Mouse (Mus musculus): ENCODE measurements around the gene Tram2.

GRCm38 (mm10) chr1:21124713-21125336 lies 45.8 kb upstream of the Tram2 start:
- no peak for TF ChIP-seq MAZ (IDR thresholded peaks at IDR 0.05; ENCODE audit: low read depth, low read length)
- no peak for TF ChIP-seq GATA1 (IDR thresholded peaks at IDR 0.05; ENCODE audit: low read depth, low read length)
- no peak for TF ChIP-seq CTCF (IDR thresholded peaks at IDR 0.05 in 2 of 3, conservative IDR thresholded peaks at IDR 0.05 in 1 of 3; ENCODE audit: control insufficient read depth in 1 of 3, insufficient read depth in 1 of 3, low read depth in 2 of 3, low read length in 3 of 3, poor library complexity in 1 of 3, severe bottlenecking in 1 of 3)
- TF ChIP-seq KAT2A (conservative IDR thresholded peaks at IDR 0.05; ENCODE audit: low read depth, low read length), result no peak
- no peak for TF ChIP-seq TAL1 (IDR thresholded peaks at IDR 0.05; ENCODE audit: low read length)
- TF ChIP-seq BHLHE40 (IDR thresholded peaks at IDR 0.05; ENCODE audit: borderline replicate concordance, low read depth, low read length), result no peak
- TF ChIP-seq POLR2AphosphoS2 (IDR thresholded peaks at IDR 0.05; ENCODE audit: low read length), result no peak
- no peak for TF ChIP-seq E2F4 (IDR thresholded peaks at IDR 0.05; ENCODE audit: borderline replicate concordance, low read depth, low read length)

All from MEL (cell line).